Mouse (Mus musculus): Measurements from ENCODE around the gene Gnai3. TPM values are rescaled to one million over a fixed set of nuclear protein-coding genes. Genes with fewer than 3 reads are reported as not detected.

Gene Gnai3
- polyA plus RNA-seq, 1 experiment: 35.7 TPM

- WGBS: 96% methylated on average over 4 of the region's 4 CpGs
- Histone ChIP-seq H3K4me3 (ENCODE audit: control insufficient read depth, insufficient read depth, low read length) (no peak overlapping the region), H3K36me3 (ENCODE audit: control insufficient read depth, insufficient read depth, low read length) (no peaks in the 10 kb centered on the region), H3K4me1 (replicated peaks; ENCODE audit: control insufficient read depth, insufficient read depth, low read length) (no peaks in the 10 kb centered on the region), H3K27me3 (ENCODE audit: control insufficient read depth, insufficient read depth, low read length) (no peaks in the 10 kb centered on the region), H3K27ac (ENCODE audit: control insufficient read depth, insufficient read depth, low read length) (no peak overlapping the region)
- no peak for DNase-seq
- TF ChIP-seq CTCF (IDR thresholded peaks at IDR 0.05; ENCODE audit: borderline replicate concordance, control insufficient read depth, extremely low read depth, insufficient read depth, low read length, poor library complexity): no peak
- TF ChIP-seq POLR2A (IDR thresholded peaks at IDR 0.05; ENCODE audit: control insufficient read depth, extremely low read depth, insufficient read depth, low read length, poor library complexity): no peak
Measured at GRCm38 (mm10) chr3:108129367-108129766, 16.6 kb downstream of the Gnai3 start.

GRCm38 (mm10) chr3:108128520-108128919, 17.4 kb downstream of the Gnai3 start:
- H3K4me3 ChIP-seq (ENCODE audit: control insufficient read depth, insufficient read depth, low read length): no peak overlapping the region
- DNase-seq: no peak
- H3K36me3 ChIP-seq (ENCODE audit: control insufficient read depth, insufficient read depth, low read length): no peaks in the 10 kb centered on the region
- TF ChIP-seq CTCF (IDR thresholded peaks at IDR 0.05; ENCODE audit: borderline replicate concordance, control insufficient read depth, extremely low read depth, insufficient read depth, low read length, poor library complexity) (no peak), POLR2A (IDR thresholded peaks at IDR 0.05; ENCODE audit: control insufficient read depth, extremely low read depth, insufficient read depth, low read length, poor library complexity) (no peak)
- H3K4me1 ChIP-seq (replicated peaks; ENCODE audit: control insufficient read depth, insufficient read depth, low read length): no peaks in the 10 kb centered on the region
- H3K27me3 ChIP-seq (ENCODE audit: control insufficient read depth, insufficient read depth, low read length): no peaks in the 10 kb centered on the region
- 90% methylated on average over 5 of the region's 5 CpGs for WGBS
- H3K27ac ChIP-seq (ENCODE audit: control insufficient read depth, insufficient read depth, low read length): no peak overlapping the region

GRCm38 (mm10) chr3:108126327-108126726, 19.6 kb downstream of the Gnai3 start:
- Histone ChIP-seq H3K4me1 (replicated peaks; ENCODE audit: control insufficient read depth, insufficient read depth, low read length) (no peaks in the 10 kb centered on the region), H3K27me3 (ENCODE audit: control insufficient read depth, insufficient read depth, low read length) (no peaks in the 10 kb centered on the region), H3K27ac (ENCODE audit: control insufficient read depth, insufficient read depth, low read length) (no peak overlapping the region), H3K4me3 (ENCODE audit: control insufficient read depth, insufficient read depth, low read length) (no peak overlapping the region), H3K36me3 (ENCODE audit: control insufficient read depth, insufficient read depth, low read length) (peaks cover 17% of the 10 kb centered on the region)
- WGBS: 94% methylated on average over 3 of the region's 3 CpGs
- no peak for TF ChIP-seq POLR2A (IDR thresholded peaks at IDR 0.05; ENCODE audit: control insufficient read depth, extremely low read depth, insufficient read depth, low read length, poor library complexity)
- DNase-seq: no peak

- WGBS: 22% methylated on average over 1 of the region's 1 CpGs
- no peak for DNase-seq
- H3K36me3 ChIP-seq (ENCODE audit: control insufficient read depth, insufficient read depth, low read length): peaks cover 31% of the 10 kb centered on the region
- no peak overlapping the region for H3K4me3 ChIP-seq (ENCODE audit: control insufficient read depth, insufficient read depth, low read length)
- H3K27ac ChIP-seq (ENCODE audit: control insufficient read depth, insufficient read depth, low read length): no peak overlapping the region
- no peaks in the 10 kb centered on the region for H3K27me3 ChIP-seq (ENCODE audit: control insufficient read depth, insufficient read depth, low read length)
- no peaks in the 10 kb centered on the region for H3K4me1 ChIP-seq (replicated peaks; ENCODE audit: control insufficient read depth, insufficient read depth, low read length)
- TF ChIP-seq CTCF (IDR thresholded peaks at IDR 0.05; ENCODE audit: borderline replicate concordance, control insufficient read depth, extremely low read depth, insufficient read depth, low read length, poor library complexity) (no peak), POLR2A (IDR thresholded peaks at IDR 0.05; ENCODE audit: control insufficient read depth, extremely low read depth, insufficient read depth, low read length, poor library complexity) (no peak)
Measured at GRCm38 (mm10) chr3:108124131-108124530, 21.8 kb downstream of the Gnai3 start.

GRCm38 (mm10) chr3:108123242-108123641, 22.7 kb downstream of the Gnai3 start:
- 93% methylated on average over 5 of the region's 5 CpGs for WGBS
- H3K36me3 ChIP-seq (ENCODE audit: control insufficient read depth, insufficient read depth, low read length): peaks cover 40% of the 10 kb centered on the region

GRCm38 (mm10) chr3:108121101-108121500, 24.8 kb downstream of the Gnai3 start:
- H3K27me3 ChIP-seq (ENCODE audit: control insufficient read depth, insufficient read depth, low read length): no peaks in the 10 kb centered on the region
- WGBS: 97% methylated on average over 3 of the region's 3 CpGs
- H3K36me3 ChIP-seq (ENCODE audit: control insufficient read depth, insufficient read depth, low read length): peaks cover 53% of the 10 kb centered on the region
- TF ChIP-seq POLR2A (IDR thresholded peaks at IDR 0.05; ENCODE audit: control insufficient read depth, extremely low read depth, insufficient read depth, low read length, poor library complexity) (no peak), CTCF (IDR thresholded peaks at IDR 0.05; ENCODE audit: borderline replicate concordance, control insufficient read depth, extremely low read depth, insufficient read depth, low read length, poor library complexity) (no peak)
- DNase-seq: no peak
- H3K4me1 ChIP-seq (replicated peaks; ENCODE audit: control insufficient read depth, insufficient read depth, low read length): no peaks in the 10 kb centered on the region
- no peak overlapping the region for H3K4me3 ChIP-seq (ENCODE audit: control insufficient read depth, insufficient read depth, low read length)
- H3K27ac ChIP-seq (ENCODE audit: control insufficient read depth, insufficient read depth, low read length): no peak overlapping the region

More at GRCm38 (mm10) chr3:108123242-108123641, 22.7 kb downstream of the Gnai3 start:
- H3K27me3 ChIP-seq (ENCODE audit: control insufficient read depth, insufficient read depth, low read length): no peaks in the 10 kb centered on the region
- H3K4me1 ChIP-seq (replicated peaks; ENCODE audit: control insufficient read depth, insufficient read depth, low read length): no peaks in the 10 kb centered on the region
- H3K27ac ChIP-seq (ENCODE audit: control insufficient read depth, insufficient read depth, low read length): no peak overlapping the region
- no peak overlapping the region for H3K4me3 ChIP-seq (ENCODE audit: control insufficient read depth, insufficient read depth, low read length)
- DNase-seq: no peak
- TF ChIP-seq CTCF (IDR thresholded peaks at IDR 0.05; ENCODE audit: borderline replicate concordance, control insufficient read depth, extremely low read depth, insufficient read depth, low read length, poor library complexity) (no peak), POLR2A (IDR thresholded peaks at IDR 0.05; ENCODE audit: control insufficient read depth, extremely low read depth, insufficient read depth, low read length, poor library complexity) (no peak)

GRCm38 (mm10) chr3:108117465-108117864, 28.5 kb downstream of the Gnai3 start:
- 96% methylated on average over 6 of the region's 6 CpGs for WGBS
- Histone ChIP-seq H3K36me3 (ENCODE audit: control insufficient read depth, insufficient read depth, low read length) (peaks cover 70% of the 10 kb centered on the region), H3K4me3 (ENCODE audit: control insufficient read depth, insufficient read depth, low read length) (no peak overlapping the region), H3K27ac (ENCODE audit: control insufficient read depth, insufficient read depth, low read length) (no peak overlapping the region), H3K4me1 (replicated peaks; ENCODE audit: control insufficient read depth, insufficient read depth, low read length) (no peaks in the 10 kb centered on the region), H3K27me3 (ENCODE audit: control insufficient read depth, insufficient read depth, low read length) (no peaks in the 10 kb centered on the region)
- TF ChIP-seq CTCF (IDR thresholded peaks at IDR 0.05; ENCODE audit: borderline replicate concordance, control insufficient read depth, extremely low read depth, insufficient read depth, low read length, poor library complexity): no peak
- DNase-seq: no peak
